Comparison of ENCODE assay signal across 8 mouse cellular contexts in the genomic region with DNA sequence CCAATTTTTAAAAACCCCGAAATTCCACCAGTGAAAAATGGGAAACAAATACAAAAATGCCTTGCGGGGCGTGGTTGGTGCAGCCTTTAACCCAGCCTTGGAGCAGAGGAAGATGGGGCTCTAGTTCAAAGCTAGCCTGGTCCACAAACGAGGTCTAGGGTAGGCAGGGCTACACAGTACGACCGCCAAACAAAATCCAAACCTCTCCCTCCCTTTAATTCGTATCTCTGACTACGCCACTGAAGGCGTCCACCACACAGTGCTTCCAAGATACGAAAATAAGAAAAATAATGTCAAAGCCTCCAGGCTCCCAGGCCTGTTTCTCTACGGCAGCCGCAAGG. TPM values are rescaled to one million over a fixed set of nuclear protein-coding genes. Genes with fewer than 3 reads are reported as not detected.
DNase-seq lines count a peak whose midpoint lies in the region; ATAC-seq and TF ChIP-seq lines count a peak whose summit lies in the region.

No protein-coding gene starts in this region.

- ATAC-seq in neural tube, embryonic 11.5 days (ENCODE audit: insufficient read depth, low FRiP score, low TSS enrichment) = peak; percentile 49
- peak; percentile 31 for ATAC-seq in erythroid progenitor cell, adult 5-6 weeks (replicated peaks; ENCODE audit: low FRiP score, poor library complexity, severe bottlenecking)
- ATAC-seq in limb, embryonic 15.5 days (ENCODE audit: insufficient number of reproducible peaks, low FRiP score, low TSS enrichment, low read depth) = 0 out of 2 replicates have a peak, but pooled peaks have one; percentile 24

- peak overlapping the region; percentile 52 for H3K9ac ChIP-seq in neural tube, embryonic 11.5 days (ENCODE audit: low read length)
- peak overlapping the region; percentile 42 for H3K9ac ChIP-seq in limb, embryonic 15.5 days

- TF ChIP-seq POLR2A in small intestine, adult 2 months (IDR thresholded peaks at IDR 0.05; ENCODE audit: low read depth, low read length) = no peak

- peak overlapping the region; percentile 61 for H3K4me2 ChIP-seq in neural tube, embryonic 11.5 days (ENCODE audit: low read depth)
- peak overlapping the region; percentile 53 for H3K4me2 ChIP-seq in limb, embryonic 15.5 days

- DNase-seq in neural tube, embryonic 11.5 days (ENCODE audit: low spot score) = no peak
- DNase-seq in neural tube, embryonic 10.5 days (ENCODE audit: extremely low spot score, low spot score) = no peak
- no peak for DNase-seq in spleen, adult 12 weeks (ENCODE audit: low spot score)
- no peak for DNase-seq in ovary, postnatal 14 days (ENCODE audit: low spot score)
- no peak for DNase-seq in right cerebral cortex, postnatal 36 days (ENCODE audit: low spot score in 2 of 2)

- peaks cover 10% of the 10 kb centered on the region for H3K4me1 ChIP-seq in neural tube, embryonic 11.5 days (ENCODE audit: control insufficient read depth, insufficient read depth, low read length)
- H3K4me1 ChIP-seq in limb, embryonic 15.5 days = peaks cover 18% of the 10 kb centered on the region
- no peaks in the 10 kb centered on the region; the same call in 1 of the 2 replicates for H3K4me1 ChIP-seq in small intestine, adult 2 months (ENCODE audit: control insufficient read depth, insufficient read depth, insufficient read length, low read length)

- H3K36me3 ChIP-seq in neural tube, embryonic 11.5 days (ENCODE audit: control insufficient read depth, insufficient read depth, low read length) = peaks cover 3% of the 10 kb centered on the region
- H3K36me3 ChIP-seq in limb, embryonic 15.5 days = peaks cover 28% of the 10 kb centered on the region
- H3K36me3 ChIP-seq in small intestine, adult 2 months (ENCODE audit: control insufficient read depth, insufficient read depth, low read length) = peaks cover 14% of the 10 kb centered on the region

- no peak overlapping the region for H3K27ac ChIP-seq in neural tube, embryonic 11.5 days (ENCODE audit: low read depth, low read length)
- H3K27ac ChIP-seq in limb, embryonic 15.5 days = peak overlapping the region; percentile 91
- H3K27ac ChIP-seq in small intestine, adult 2 months (ENCODE audit: insufficient read depth, low read depth, low read length) = 0 out of 2 replicates have a peak overlapping the region, but pooled peaks have one; percentile 83

- H3K4me3 ChIP-seq in neural tube, embryonic 11.5 days (ENCODE audit: low read depth, low read length) = peak overlapping the region; percentile 57
- H3K4me3 ChIP-seq in limb, embryonic 15.5 days = peak overlapping the region; percentile 62
- peak overlapping the region; percentile 92 for H3K4me3 ChIP-seq in small intestine, adult 2 months (ENCODE audit: low read depth, low read length)

- no peak for TF ChIP-seq CTCF in small intestine, adult 2 months (IDR thresholded peaks at IDR 0.05; ENCODE audit: extremely low read depth, insufficient read length, insufficient replicate concordance, low read depth, low read length)

- WGBS in neural tube, embryonic 11.5 days = under 1% methylated on average over 12 of the region's 12 CpGs
- WGBS in limb, embryonic 15.5 days = under 1% methylated on average over 12 of the region's 12 CpGs
- WGBS in small intestine, adult 2 months = under 1% methylated on average over 12 of the region's 12 CpGs

- no peaks in the 10 kb centered on the region for H3K27me3 ChIP-seq in neural tube, embryonic 11.5 days (ENCODE audit: control insufficient read depth, insufficient read depth, low read length)
- H3K27me3 ChIP-seq in limb, embryonic 15.5 days = no peaks in the 10 kb centered on the region
- H3K27me3 ChIP-seq in small intestine, adult 2 months (ENCODE audit: control insufficient read depth, insufficient read depth, low read length) = no peaks in the 10 kb centered on the region

- no peaks in the 10 kb centered on the region for H3K9me3 ChIP-seq in neural tube, embryonic 11.5 days (ENCODE audit: control insufficient read depth, low read length)
- no peaks in the 10 kb centered on the region for H3K9me3 ChIP-seq in limb, embryonic 15.5 days

RNA-seq across cellular contexts. Expression of a gene that starts 0.4 kb away (rescaled TPM):
- 39.2 and 39.3 TPM in 2 replicates for polyA plus RNA-seq in neural tube, embryonic 11.5 days (2014; fragmentation: Nextera tagmentation; extraction: Ambion mirVana)
- 31.4 and 46.5 TPM in 2 replicates for total RNA-seq in erythroid progenitor cell, adult 5-6 weeks (2015; ENCODE audit: low replicate concordance)
- total RNA-seq in erythroid progenitor cell, adult 5-6 weeks (2017; ENCODE audit: low replicate concordance) = 32.5 and 41.5 TPM in 2 replicates
- 31.9 and 36.2 TPM in 2 replicates for polyA plus RNA-seq in limb, embryonic 15.5 days (2015; fragmentation: Nextera tagmentation; extraction: Ambion mirVana)
- polyA plus RNA-seq in small intestine, adult 2 months (2012; rRNA removed) = 2.4 and 3.4 TPM in 2 replicates

RNA-seq across cellular contexts. Expression of a gene that starts 0.9 kb away (rescaled TPM):
- polyA plus RNA-seq in neural tube, embryonic 11.5 days (2014; fragmentation: Nextera tagmentation; extraction: Ambion mirVana) = 94.2 and 106 TPM in 2 replicates
- total RNA-seq in erythroid progenitor cell, adult 5-6 weeks (2015; ENCODE audit: low replicate concordance) = 40.7 and 64.6 TPM in 2 replicates
- 26.6 and 44.0 TPM in 2 replicates for total RNA-seq in erythroid progenitor cell, adult 5-6 weeks (2017; ENCODE audit: low replicate concordance)
- polyA plus RNA-seq in limb, embryonic 15.5 days (2015; fragmentation: Nextera tagmentation; extraction: Ambion mirVana) = 102 and 105 TPM in 2 replicates
- 9.2 and 19.6 TPM in 2 replicates for polyA plus RNA-seq in small intestine, adult 2 months (2012; rRNA removed)
